Mouse (Mus musculus): ENCODE data around the gene Camk2n1.
A peak's percentile ranks its signal among the peaks of the same experiment; 100 is the strongest.

Camk2n1 gene

DNA sequence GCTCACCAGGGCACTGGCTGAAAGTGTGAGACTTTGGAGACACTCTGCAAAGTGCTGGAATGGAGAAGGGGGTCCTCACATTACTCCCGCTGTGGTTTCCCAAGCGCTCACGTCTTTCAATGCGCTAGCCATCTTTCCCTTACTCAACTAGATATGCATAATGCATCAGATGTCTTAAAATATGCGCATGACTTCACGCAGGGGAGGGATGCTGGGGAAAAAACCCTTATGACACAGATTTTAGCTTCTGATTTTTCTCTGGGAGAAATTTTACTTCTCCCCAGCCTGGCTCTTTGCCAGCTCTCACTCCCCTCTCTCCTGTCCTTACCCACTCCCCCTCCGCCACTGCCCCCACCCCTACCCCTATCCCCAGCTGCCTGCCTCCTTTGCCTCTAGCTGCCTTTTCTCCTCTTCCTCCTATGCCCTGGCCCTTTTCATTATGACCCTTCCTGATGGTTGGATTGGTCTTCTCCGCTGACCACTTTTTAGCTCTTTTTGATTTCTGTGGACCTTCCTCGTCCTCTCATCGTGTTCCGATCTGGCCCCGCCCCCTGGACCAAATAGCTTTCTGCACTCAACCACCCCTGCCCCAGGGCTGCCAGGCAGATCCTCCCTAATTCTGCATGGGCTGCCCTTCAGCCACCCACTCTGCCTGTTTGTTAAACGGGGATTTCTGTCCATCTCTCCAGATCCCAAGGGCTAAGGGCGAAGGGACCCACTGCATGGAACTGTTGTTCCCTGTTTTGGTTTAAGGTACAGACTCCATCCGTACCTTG, 6.1 kb upstream of the Camk2n1 start:
- no peak for DNase-seq (ENCODE audit: low read depth, low spot score)

- DNase-seq (ENCODE audit: low read depth, low spot score), result no peak
Measured at GRCm38 (mm10) chr4:138448872-138449615, 5.1 kb upstream of the Camk2n1 start.

- DNase-seq (ENCODE audit: low read depth, low spot score), result no peak
Measured at GRCm38 (mm10) chr4:138449636-138450314, 4.3 kb upstream of the Camk2n1 start.

DNA sequence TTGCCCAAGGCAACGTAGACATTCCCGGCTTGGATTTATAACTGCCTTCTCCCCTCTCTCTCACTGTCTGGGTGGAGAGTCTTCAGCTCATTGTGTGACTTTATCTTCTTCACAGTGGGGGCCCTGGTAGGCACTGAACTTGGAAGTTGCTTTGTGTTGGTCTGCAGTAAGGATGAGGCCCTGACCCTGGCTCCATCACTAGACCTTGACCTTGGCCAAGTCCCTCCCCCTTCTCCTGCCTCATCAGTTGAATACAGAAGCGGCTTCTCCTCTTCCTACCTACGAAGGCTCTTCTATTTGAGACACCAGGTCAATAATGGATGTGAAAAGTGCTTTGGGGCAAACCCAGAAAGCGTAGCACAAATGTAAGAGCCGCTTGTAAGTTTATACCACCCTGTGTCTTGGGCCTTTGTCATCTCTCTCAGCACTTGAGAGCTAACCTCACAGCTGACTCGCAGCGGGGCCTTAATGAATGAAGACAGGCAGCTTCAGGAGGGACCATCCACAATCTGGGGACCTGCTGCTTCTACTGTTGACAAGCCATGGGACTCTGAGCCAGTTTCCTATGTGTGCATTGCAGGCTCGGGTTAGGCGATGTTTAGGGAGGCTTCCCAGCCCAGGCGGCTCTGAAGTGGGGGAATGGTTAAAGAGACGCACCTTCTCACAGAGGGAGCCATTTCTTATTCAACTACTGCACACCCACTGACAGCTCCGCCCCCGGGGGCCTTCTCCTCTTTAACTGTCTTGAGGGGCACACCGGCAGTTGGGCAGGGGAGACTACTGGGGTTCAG, 1.6 kb upstream of the Camk2n1 start:
- DNase-seq (ENCODE audit: low read depth, low spot score), result no peak

GRCm38 (mm10) chr4:138453097-138453752, 889 bp upstream of the Camk2n1 start:
- no peak for DNase-seq (ENCODE audit: low read depth, low spot score)

DNA sequence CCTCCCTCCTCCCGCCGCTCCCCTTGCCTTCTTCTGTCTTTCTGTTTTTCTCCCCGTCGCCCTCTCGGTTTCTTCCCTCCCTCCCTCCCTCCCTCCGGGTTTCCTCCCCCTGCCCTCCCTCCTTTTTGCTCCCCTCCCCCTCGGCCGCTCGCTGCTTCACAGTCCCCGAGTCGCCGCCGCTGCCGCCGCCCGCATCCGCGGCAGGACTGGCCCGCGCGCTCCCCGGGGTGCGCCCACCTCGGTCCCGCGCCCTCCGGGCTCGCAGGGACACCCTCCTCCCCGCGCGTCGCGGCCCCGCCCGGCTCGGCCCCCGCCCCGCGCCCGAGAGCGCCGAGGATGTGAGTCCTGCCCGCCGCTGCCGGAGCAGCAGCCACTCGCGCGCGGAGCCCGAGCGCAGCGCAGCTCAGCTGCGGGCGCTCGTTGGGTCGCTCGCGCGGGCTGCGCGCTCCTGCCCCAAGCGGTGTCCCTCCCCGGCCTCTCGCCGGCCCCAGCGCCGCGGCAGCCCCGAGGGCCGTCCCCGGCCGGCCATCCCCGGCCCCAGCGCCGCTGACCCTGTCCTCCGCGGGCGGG, 542 bp downstream of the Camk2n1 start:
- DNase-seq (ENCODE audit: low read depth, low spot score), result peak; percentile 51

GRCm38 (mm10) chr4:138455141-138455955, 1.2 kb downstream of the Camk2n1 start:
- DNase-seq (ENCODE audit: low read depth, low spot score), result no peak

DNA sequence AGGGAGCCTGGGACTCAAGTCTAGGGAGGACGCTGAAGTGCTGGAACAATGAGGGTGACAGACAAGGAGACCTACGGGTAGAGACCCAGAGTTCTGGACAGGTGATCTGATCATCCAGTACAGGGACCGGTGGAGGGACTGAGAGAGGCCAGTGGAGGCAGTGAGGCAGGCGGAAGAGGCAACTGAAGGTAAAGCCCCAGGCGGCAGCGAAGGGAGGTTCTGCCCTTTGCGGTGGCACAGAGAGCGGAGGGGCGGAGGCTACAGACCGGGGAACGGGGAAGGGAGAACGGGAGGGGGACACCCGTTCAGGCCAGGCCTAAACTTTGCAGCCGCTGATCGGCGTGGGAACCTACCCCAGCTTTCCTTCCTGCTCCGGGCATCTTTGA, 1.8 kb downstream of the Camk2n1 start:
- DNase-seq (ENCODE audit: low read depth, low spot score), result no peak

- no peak for DNase-seq (ENCODE audit: low read depth, low spot score)
Measured at GRCm38 (mm10) chr4:138456536-138456935, 2.4 kb downstream of the Camk2n1 start.

DNA sequence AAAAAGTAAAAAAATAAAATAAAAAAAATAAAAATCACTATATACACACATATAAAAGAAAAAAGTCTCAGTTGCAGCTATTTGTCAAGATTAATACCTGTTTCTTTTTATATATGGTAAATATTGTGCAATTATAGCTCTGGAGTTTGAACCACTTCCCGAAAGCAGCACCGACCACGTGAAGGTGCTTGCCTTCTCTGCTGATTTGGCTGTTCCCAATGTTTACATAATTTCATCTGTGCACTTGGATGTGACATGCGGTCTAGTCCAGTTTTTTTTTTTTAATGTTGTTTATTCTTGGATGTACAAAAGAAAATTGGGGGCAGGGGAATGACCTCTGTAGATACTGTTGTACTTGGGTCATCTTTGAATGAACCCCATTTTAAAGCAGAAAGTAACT, 3.0 kb downstream of the Camk2n1 start:
- no peak for DNase-seq (ENCODE audit: low read depth, low spot score)

- DNase-seq (ENCODE audit: low read depth, low spot score), result no peak
Measured at GRCm38 (mm10) chr4:138458171-138458570, 4.1 kb downstream of the Camk2n1 start.

- no peak for DNase-seq (ENCODE audit: low read depth, low spot score)
Measured at GRCm38 (mm10) chr4:138458735-138459440, 4.8 kb downstream of the Camk2n1 start.

GRCm38 (mm10) chr4:138459775-138460174, 5.7 kb downstream of the Camk2n1 start:
- DNase-seq (ENCODE audit: low read depth, low spot score), result no peak

DNA sequence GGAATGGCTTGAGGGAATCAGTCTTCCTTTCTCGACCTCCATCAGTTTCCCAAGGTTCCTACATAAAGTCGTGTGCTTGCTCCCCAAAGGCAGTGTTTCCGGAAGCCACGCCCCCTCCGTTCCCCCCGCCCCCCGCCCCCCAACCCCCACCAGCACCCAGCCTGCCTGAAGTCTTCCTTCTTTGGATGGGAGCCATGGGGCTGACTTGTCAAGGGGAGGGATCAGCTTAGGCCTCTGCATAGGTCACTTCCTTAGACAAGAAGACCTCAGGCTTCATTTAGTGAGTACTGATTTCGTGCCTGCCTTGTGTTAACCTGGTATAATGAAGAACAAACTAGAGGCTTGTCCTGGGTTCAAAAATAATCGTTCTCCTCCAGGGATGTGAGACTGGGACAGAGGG, 6.8 kb downstream of the Camk2n1 start:
- no peak for DNase-seq (ENCODE audit: low read depth, low spot score)

DNA sequence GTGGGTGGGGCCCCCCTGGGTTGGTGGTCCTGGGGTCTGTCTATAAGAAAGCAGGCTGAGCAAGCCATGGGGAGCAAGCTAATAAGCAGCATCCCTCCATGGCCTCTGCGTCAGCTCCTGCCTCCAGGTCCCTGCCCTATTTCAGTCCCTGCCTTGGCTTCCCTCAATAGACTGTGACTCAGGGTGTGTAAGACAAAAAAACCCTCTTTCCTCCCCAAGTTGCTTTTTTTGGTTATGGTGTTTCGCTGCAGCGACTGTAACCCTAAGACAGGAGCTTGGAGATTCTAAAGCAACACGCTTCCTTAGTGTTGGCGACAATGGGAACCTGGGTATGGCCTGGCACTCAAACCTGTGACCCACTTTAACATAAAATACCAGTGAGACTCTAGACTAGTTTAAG, 7.4 kb downstream of the Camk2n1 start:
- DNase-seq (ENCODE audit: low read depth, low spot score), result no peak

DNA sequence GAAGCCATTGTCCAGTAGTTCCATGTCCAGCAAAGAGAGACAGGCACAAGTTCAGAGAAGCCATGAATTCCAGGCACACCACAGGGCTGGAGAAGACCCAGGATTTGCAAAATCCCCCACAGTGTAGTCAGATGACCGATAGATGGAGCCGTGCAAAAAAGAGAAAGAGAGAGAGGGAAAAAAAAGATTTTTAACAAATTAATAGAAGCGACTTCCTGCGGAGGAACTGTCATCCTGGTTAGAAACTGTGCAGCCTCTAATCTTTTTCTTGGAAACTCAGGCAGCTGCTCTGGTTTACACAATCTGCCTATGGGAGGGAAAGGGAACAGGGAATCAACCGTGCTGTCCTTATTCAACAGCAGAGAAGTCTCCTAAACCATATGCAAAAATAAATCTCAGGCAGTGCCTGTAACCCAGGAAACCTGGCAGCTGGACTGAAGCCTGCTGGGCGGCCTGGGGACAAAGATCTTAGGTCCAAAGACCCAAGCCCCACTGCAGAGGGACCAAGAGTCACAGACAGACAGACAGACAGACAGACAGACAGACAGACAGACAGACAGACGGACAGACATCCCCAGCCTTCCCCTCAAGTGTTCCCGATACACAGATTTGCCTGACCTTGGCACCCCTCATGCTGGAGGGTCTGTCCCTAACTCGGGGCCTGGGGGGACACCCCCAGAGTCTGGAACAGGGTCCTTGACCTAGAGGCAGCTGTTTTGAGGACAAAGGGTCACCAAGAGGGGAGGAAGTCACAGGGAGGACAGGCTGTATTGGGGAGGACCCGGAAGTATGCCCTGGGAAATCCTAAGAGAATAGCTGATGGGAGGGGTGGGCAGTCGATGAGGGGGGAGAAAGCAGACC, 9.1 kb downstream of the Camk2n1 start:
- DNase-seq (ENCODE audit: low read depth, low spot score), result no peak

- DNase-seq (ENCODE audit: low read depth, low spot score), result no peak
Measured at GRCm38 (mm10) chr4:138463832-138464487, 9.8 kb downstream of the Camk2n1 start.
